Mouse (Mus musculus) liver, adult 2 months (tissue): Measurements from ENCODE around the gene Pold2. TPM values are rescaled to one million over a fixed set of nuclear protein-coding genes. Genes with fewer than 3 reads are reported as not detected.

Source experiments
- DNase-seq: peaks from one replicate; pipeline ENCODE4 v3.0.0-alpha.2; 2011; ENCODE audit warnings: low read depth, low spot score; ENCODE audit errors: extremely low read depth
- H3K27ac ChIP-seq: fragments of 200-500 bp; replicated peaks from 2 replicates; pipeline ENCODE4 v1.5.1; 2012; ENCODE audit warnings: low read depth, mild to moderate bottlenecking, control low read depth, inconsistent platforms, low read length; ENCODE audit not compliant: insufficient read depth
- H3K27me3 ChIP-seq: fragments of 200-500 bp; 2 replicates; pipeline ENCODE4 v1.6.1; 2012; ENCODE audit warnings: mild to moderate bottlenecking, moderate library complexity, low read length, inconsistent platforms; ENCODE audit not compliant: control insufficient read depth, insufficient read depth
- H3K36me3 ChIP-seq: fragments of 200-500 bp; 2 replicates; pipeline ENCODE4 v1.6.1; 2012; ENCODE audit warnings: low read length, inconsistent platforms; ENCODE audit not compliant: control insufficient read depth, insufficient read depth
- H3K4me1 ChIP-seq: fragments of 200-500 bp; 2 replicates; pipeline ENCODE4 v1.6.1; 2011; ENCODE audit warnings: low read length; ENCODE audit not compliant: control insufficient read depth, insufficient read depth
- H3K4me3 ChIP-seq: fragments of 200-500 bp; 2 replicates; pipeline ENCODE4 v1.5.1; 2011; ENCODE audit warnings: low read depth, mild to moderate bottlenecking, control low read depth, low read length, moderate library complexity; ENCODE audit not compliant: insufficient read depth
- H3K79me2 ChIP-seq: fragments of 200-500 bp; 2 replicates; pipeline ENCODE4 v1.6.1; 2012; ENCODE audit warnings: inconsistent platforms, mild to moderate bottlenecking, low read length, moderate library complexity; ENCODE audit not compliant: control insufficient read depth, insufficient read depth
- H3K9ac ChIP-seq: fragments of 200-500 bp; 2 replicates; pipeline ENCODE4 v1.6.1; 2012; ENCODE audit warnings: low read depth, mild to moderate bottlenecking, control low read depth, inconsistent platforms, low read length
- CTCF ChIP-seq: fragments of 200-500 bp; IDR thresholded peaks from 2 replicates; pipeline ENCODE4 v1.5.1; 2011; ENCODE audit warnings: low read depth, low read length, control low read depth
- POLR2A ChIP-seq: fragments of 200-500 bp; IDR thresholded peaks from 2 replicates; pipeline ENCODE4 v1.6.1; 2011; ENCODE audit warnings: low read length, control low read depth; ENCODE audit not compliant: insufficient read depth; ENCODE audit errors: extremely low read depth
- WGBS: fragments of 180-500 bp; shearing (Covaris S2); methylation state at CpG from one replicate; pipeline ENCODE4 v1.1.7; 2018; 5-methylcytosine and 5-hydroxymethylcytosine counted together
- polyA plus RNA-seq: library from polyadenylated mRNA; depleted of rRNA; stranded (reverse); fragments of >200 nt; gene quantifications from 2 replicates; pipeline ENCODE4 v1.2.3, GENCODE M21; 2012; rRNA removed
- total RNA-seq: library from RNA; depleted of rRNA; stranded (reverse); fragments of >200 nt; gene quantifications from 2 replicates; pipeline ENCODE4 v1.2.3, GENCODE M21; 2014; rRNA removed

Gene Pold2
- total and polyA plus RNA-seq, 2 experiments, result 10.7 to 81.1 TPM

GRCm38 (mm10) chr11:5828509-5829191 lies 49.4 kb downstream of the Pold2 start:
- no peaks in the 10 kb centered on the region for H3K27me3 ChIP-seq
- no peak overlapping the region for H3K9ac ChIP-seq
- no peaks in the 10 kb centered on the region for H3K79me2 ChIP-seq
- no peaks in the 10 kb centered on the region for H3K4me1 ChIP-seq
- DNase-seq, result no peak
- TF ChIP-seq POLR2A, result no peak
- TF ChIP-seq CTCF, result no peak
- no peak overlapping the region for H3K27ac ChIP-seq
- WGBS, result 86% methylated on average over 11 of the region's 11 CpGs
- H3K36me3 ChIP-seq, result peaks cover 5% of the 10 kb centered on the region; the same call in 1 of the 2 replicates
- H3K4me3 ChIP-seq, result no peak overlapping the region

GRCm38 (mm10) chr11:5827931-5828330 lies 50.2 kb downstream of the Pold2 start:
- DNase-seq, result no peak
- Histone ChIP-seq H3K79me2 (no peaks in the 10 kb centered on the region), H3K4me3 (no peak overlapping the region), H3K4me1 (no peaks in the 10 kb centered on the region), H3K9ac (no peak overlapping the region), H3K27ac (no peak overlapping the region), H3K36me3 (peaks cover 5% of the 10 kb centered on the region; the same call in 1 of the 2 replicates), H3K27me3 (no peaks in the 10 kb centered on the region)
- 90% methylated on average over 5 of the region's 5 CpGs for WGBS
- no peak for TF ChIP-seq CTCF
- TF ChIP-seq POLR2A, result no peak

GRCm38 (mm10) chr11:5825432-5825831 lies 52.7 kb downstream of the Pold2 start:
- Histone ChIP-seq H3K27ac (no peak overlapping the region), H3K9ac (no peak overlapping the region), H3K4me1 (no peaks in the 10 kb centered on the region), H3K27me3 (no peaks in the 10 kb centered on the region), H3K36me3 (0 out of 2 replicates have a peak, but pooled peaks cover 2% of the 10 kb centered on the region), H3K79me2 (no peaks in the 10 kb centered on the region), H3K4me3 (no peak overlapping the region)
- no peak for DNase-seq
- no peak for TF ChIP-seq POLR2A
- no peak for TF ChIP-seq CTCF

Other genes with a start within 250 kb of the Pold2 start
- gene Mrps24, start 162.6 kb downstream of the Pold2 start, total RNA-seq, result 90.7 and 107 TPM in 2 replicates
- 269 and 290 TPM in 2 replicates for gene Mrps24, start 162.6 kb downstream of the Pold2 start, polyA plus RNA-seq
- gene Urgcp, start 115.9 kb downstream of the Pold2 start, total RNA-seq, result 9.5 and 12.3 TPM in 2 replicates
- 15.2 and 16.8 TPM in 2 replicates for gene Urgcp, start 115.9 kb downstream of the Pold2 start, polyA plus RNA-seq
- gene Dbnl, start 89.8 kb downstream of the Pold2 start, total RNA-seq, result 17.0 and 17.5 TPM in 2 replicates
- gene Dbnl, start 89.8 kb downstream of the Pold2 start, polyA plus RNA-seq, result 25.6 and 27.1 TPM in 2 replicates
- 0.13 and 0.92 TPM in 2 replicates for gene Pgam2, start 74.6 kb downstream of the Pold2 start, total RNA-seq
- gene Pgam2, start 74.6 kb downstream of the Pold2 start, polyA plus RNA-seq, result not detected in 2 replicates
- gene Polm, start 40.3 kb downstream of the Pold2 start, total RNA-seq, result 2.6 and 2.7 TPM in 2 replicates
- gene Polm, start 40.3 kb downstream of the Pold2 start, polyA plus RNA-seq, result 8.1 and 13.3 TPM in 2 replicates
- 0.83 and 1.7 TPM in 2 replicates for gene Aebp1, start 16.3 kb downstream of the Pold2 start, total RNA-seq
- 1.4 and 1.6 TPM in 2 replicates for gene Aebp1, start 16.3 kb downstream of the Pold2 start, polyA plus RNA-seq
- 0.65 and 0.67 TPM in 2 replicates for gene Myl7, start 20.5 kb upstream of the Pold2 start, total RNA-seq
- gene Myl7, start 20.5 kb upstream of the Pold2 start, polyA plus RNA-seq, result 0.55 and 0.64 TPM in 2 replicates
- 69.5 and 94.4 TPM in 2 replicates for gene Gck, start 71.8 kb upstream of the Pold2 start, total RNA-seq
- gene Gck, start 71.8 kb upstream of the Pold2 start, polyA plus RNA-seq, result 112 and 155 TPM in 2 replicates
- gene Ykt6, start 77.4 kb upstream of the Pold2 start, total RNA-seq, result 41.6 and 41.8 TPM in 2 replicates
- 37.4 and 39.9 TPM in 2 replicates for gene Ykt6, start 77.4 kb upstream of the Pold2 start, polyA plus RNA-seq
- gene Camk2b, start 188.1 kb upstream of the Pold2 start, total RNA-seq, result 6.4 and 8.5 TPM in 2 replicates
- gene Camk2b, start 188.1 kb upstream of the Pold2 start, polyA plus RNA-seq, result 2.9 and 8.1 TPM in 2 replicates